Mouse (Mus musculus): ENCODE results near the gene Mad1l1.

- TF ChIP-seq POLR2A (IDR thresholded peaks at IDR 0.05; ENCODE audit: low read depth, low read length) (no peak), CTCF (conservative IDR thresholded peaks at IDR 0.05; ENCODE audit: insufficient read depth, insufficient read length, low read depth, low read length) (no peak)
Observed at GRCm38 (mm10) chr5:140194173-140194572, 127.2 kb downstream of the Mad1l1 start.

All from kidney, adult 2 months (tissue).